Mouse (Mus musculus) activated CD4-positive, CD25-positive, alpha-beta regulatory T cell, adult 4 months (primary cell): Measurements from ENCODE around the gene Cyp17a1. TPM values are rescaled to one million over a fixed set of nuclear protein-coding genes. Genes with fewer than 3 reads are reported as not detected.

ENCODE experiments used
- polyA plus RNA-seq, 2 experiments: library from polyadenylated mRNA; unstranded; fragments of 100-300 nt; shearing (Covaris generic); gene quantifications; one replicate each; pipeline ENCODE4 v1.2.1; 2017

Cyp17a1 gene
- polyA plus RNA-seq, 2 experiments from 2014 or later: not detected

Other genes starting within 250 kb of the Cyp17a1 start
- 10 to 100 TPM; 15.8 to 21.3 TPM for gene Trim8, start 171.5 kb downstream of the Cyp17a1 start, polyA plus RNA-seq
- 10 to 100 TPM; 22.1 to 24.5 TPM for gene Arl3, start 100.0 kb downstream of the Cyp17a1 start, polyA plus RNA-seq
- 1 to 10 TPM; 4.3 to 6.9 TPM for gene Sfxn2, start 99.8 kb downstream of the Cyp17a1 start, polyA plus RNA-seq
- gene Wbp1l, start 74.1 kb downstream of the Cyp17a1 start, polyA plus RNA-seq: 10 to 100 TPM; 19.7 to 20.0 TPM
- 1 to 10 TPM; 6.6 to 7.0 TPM for gene Borcs7, start 16.7 kb upstream of the Cyp17a1 start, polyA plus RNA-seq
- gene As3mt, start 34.3 kb upstream of the Cyp17a1 start, polyA plus RNA-seq: 1 to 10 TPM; 6.7 to 8.3 TPM
- gene Cnnm2, start 88.4 kb upstream of the Cyp17a1 start, polyA plus RNA-seq: 1 to 10 TPM in 1 of 2 experiments, under 1 TPM in 1; 0.84 to 1.2 TPM